Mouse (Mus musculus) lung, postnatal 14 days (tissue): ENCODE results near the gene Nol4l.

Experiments used
- DNase-seq: peaks from one replicate; pipeline ENCODE4 v3.0.0; 2021

Nol4l gene

GRCm38 (mm10) chr2:153529931-153530766 is at the start of gene Nol4l:
Nol4l (minus strand) TSS chr2:153529971.
- peak; percentile 27 for DNase-seq

GRCm38 (mm10) chr2:153577122-153577521 is 47.4 kb upstream of the Nol4l start:
- DNase-seq, result no peak

- DNase-seq, result no peak
These were observed 46.4 kb upstream of the Nol4l start for GRCm38 (mm10) chr2:153576150-153576549.

GRCm38 (mm10) chr2:153575554-153575953 is 45.8 kb upstream of the Nol4l start:
- DNase-seq, result no peak

- DNase-seq, result no peak
These were observed 43.3 kb upstream of the Nol4l start for GRCm38 (mm10) chr2:153573101-153573500.

- no peak for DNase-seq
These were observed 38.8 kb upstream of the Nol4l start for GRCm38 (mm10) chr2:153568541-153568940.

GRCm38 (mm10) chr2:153568013-153568412 is 38.2 kb upstream of the Nol4l start:
- no peak for DNase-seq

- no peak for DNase-seq
These were observed 34.6 kb upstream of the Nol4l start for GRCm38 (mm10) chr2:153564343-153564742.

- DNase-seq, result no peak
These were observed 31.8 kb upstream of the Nol4l start for GRCm38 (mm10) chr2:153561564-153561963.

GRCm38 (mm10) chr2:153560664-153561541 is 31.1 kb upstream of the Nol4l start:
- peak; percentile 37 for DNase-seq

- no peak for DNase-seq
These were observed 29.9 kb upstream of the Nol4l start for GRCm38 (mm10) chr2:153559613-153560152.

GRCm38 (mm10) chr2:153558464-153558863 is 28.7 kb upstream of the Nol4l start:
- DNase-seq, result no peak

- DNase-seq, result no peak
These were observed 27.5 kb upstream of the Nol4l start for GRCm38 (mm10) chr2:153557259-153557658.

- DNase-seq, result no peak
These were observed 26.4 kb upstream of the Nol4l start for GRCm38 (mm10) chr2:153556208-153556607.

GRCm38 (mm10) chr2:153554543-153554942 is 24.8 kb upstream of the Nol4l start:
- no peak for DNase-seq

GRCm38 (mm10) chr2:153549486-153549885 is 19.7 kb upstream of the Nol4l start:
- DNase-seq, result no peak

GRCm38 (mm10) chr2:153548221-153548923 is 18.6 kb upstream of the Nol4l start:
- no peak for DNase-seq

- DNase-seq, result no peak
These were observed 17.9 kb upstream of the Nol4l start for GRCm38 (mm10) chr2:153547633-153548032.

- DNase-seq, result no peak
These were observed 17.2 kb upstream of the Nol4l start for GRCm38 (mm10) chr2:153546972-153547371.

- no peak for DNase-seq
These were observed 16.7 kb upstream of the Nol4l start for GRCm38 (mm10) chr2:153546471-153546870.

- no peak for DNase-seq
These were observed 15.0 kb upstream of the Nol4l start for GRCm38 (mm10) chr2:153544771-153545170.

GRCm38 (mm10) chr2:153543911-153544730 is 14.3 kb upstream of the Nol4l start:
- DNase-seq, result peak; percentile 18
